Mouse (Mus musculus): Measurements from ENCODE around the gene Dtd1.

The Dtd1 gene

GRCm38 (mm10) chr2:144640101-144640500, 40.4 kb downstream of the Dtd1 start:
- no peak for DNase-seq (ENCODE audit: low read depth, low spot score)

- no peak for DNase-seq (ENCODE audit: low read depth, low spot score)
Observed at GRCm38 (mm10) chr2:144641991-144642390, 42.3 kb downstream of the Dtd1 start.

- DNase-seq (ENCODE audit: low read depth, low spot score), result no peak
Observed at GRCm38 (mm10) chr2:144646360-144646759, 46.7 kb downstream of the Dtd1 start.

- no peak for DNase-seq (ENCODE audit: low read depth, low spot score)
Observed at GRCm38 (mm10) chr2:144647151-144647550, 47.5 kb downstream of the Dtd1 start.

DNA sequence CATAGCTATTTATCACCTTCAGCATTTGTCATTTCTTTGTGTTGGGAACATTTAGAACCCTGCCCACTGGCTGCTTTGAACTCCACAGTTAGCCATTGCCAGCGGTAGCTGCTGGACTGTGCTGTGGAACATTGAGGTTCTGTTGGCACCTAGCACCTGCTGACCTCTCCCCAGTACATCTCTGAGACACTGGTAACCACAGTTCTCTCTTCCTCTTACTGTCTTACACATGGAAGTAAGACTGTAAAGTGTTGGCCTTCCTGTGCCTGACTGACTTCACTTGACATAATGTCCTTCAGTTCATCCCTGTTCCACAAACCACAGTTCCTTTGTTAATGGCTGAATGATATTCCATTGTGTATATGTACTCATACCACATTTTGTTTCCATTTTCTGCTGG, 50.3 kb downstream of the Dtd1 start:
- no peak for DNase-seq (ENCODE audit: low read depth, low spot score)

DNA sequence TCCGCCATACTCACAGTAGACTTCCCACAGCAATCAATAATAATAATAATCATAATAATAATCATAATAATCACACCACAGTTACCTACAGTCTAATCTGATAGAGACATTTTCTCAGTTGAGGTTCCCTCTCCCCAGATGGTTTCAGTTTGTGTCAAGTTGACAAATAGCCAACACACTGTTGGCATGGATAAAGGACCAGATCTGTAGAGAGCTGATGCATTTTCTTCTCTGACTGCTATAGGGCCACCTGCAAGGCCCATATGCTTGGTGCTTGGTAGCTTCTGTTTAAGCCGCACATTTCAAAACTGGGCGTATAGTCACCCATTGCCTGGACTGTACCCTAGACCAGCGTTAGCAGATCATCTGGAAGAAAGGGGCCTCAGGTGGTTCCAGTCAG, 53.1 kb downstream of the Dtd1 start:
- DNase-seq (ENCODE audit: low read depth, low spot score), result no peak

GRCm38 (mm10) chr2:144655307-144655706, 55.6 kb downstream of the Dtd1 start:
- peak; percentile 70 for DNase-seq (ENCODE audit: low read depth, low spot score)

- no peak for DNase-seq (ENCODE audit: low read depth, low spot score)
Observed at GRCm38 (mm10) chr2:144668507-144668906, 68.8 kb downstream of the Dtd1 start.

GRCm38 (mm10) chr2:144670289-144670930, 70.7 kb downstream of the Dtd1 start:
- DNase-seq (ENCODE audit: low read depth, low spot score), result no peak

DNA sequence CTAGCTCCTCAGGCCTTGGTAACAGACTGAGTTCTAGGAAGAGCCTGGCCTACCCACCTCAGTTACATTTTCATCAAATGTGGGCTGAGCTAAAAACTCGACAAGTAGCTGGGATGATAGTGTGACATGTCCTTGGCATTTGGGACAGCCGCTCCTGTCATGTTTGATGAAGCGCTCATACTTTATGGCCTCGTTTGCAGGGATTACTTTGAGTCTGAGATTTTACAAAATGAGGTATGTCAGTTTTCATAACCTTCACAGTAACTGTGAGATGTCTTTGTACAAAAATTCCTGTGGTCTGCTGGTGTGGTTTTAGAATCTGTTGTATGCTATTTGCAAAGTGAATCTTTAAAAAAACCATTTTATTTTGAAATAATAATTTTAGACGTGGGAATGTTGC, 72.7 kb downstream of the Dtd1 start:
- no peak for DNase-seq (ENCODE audit: low read depth, low spot score)

DNA sequence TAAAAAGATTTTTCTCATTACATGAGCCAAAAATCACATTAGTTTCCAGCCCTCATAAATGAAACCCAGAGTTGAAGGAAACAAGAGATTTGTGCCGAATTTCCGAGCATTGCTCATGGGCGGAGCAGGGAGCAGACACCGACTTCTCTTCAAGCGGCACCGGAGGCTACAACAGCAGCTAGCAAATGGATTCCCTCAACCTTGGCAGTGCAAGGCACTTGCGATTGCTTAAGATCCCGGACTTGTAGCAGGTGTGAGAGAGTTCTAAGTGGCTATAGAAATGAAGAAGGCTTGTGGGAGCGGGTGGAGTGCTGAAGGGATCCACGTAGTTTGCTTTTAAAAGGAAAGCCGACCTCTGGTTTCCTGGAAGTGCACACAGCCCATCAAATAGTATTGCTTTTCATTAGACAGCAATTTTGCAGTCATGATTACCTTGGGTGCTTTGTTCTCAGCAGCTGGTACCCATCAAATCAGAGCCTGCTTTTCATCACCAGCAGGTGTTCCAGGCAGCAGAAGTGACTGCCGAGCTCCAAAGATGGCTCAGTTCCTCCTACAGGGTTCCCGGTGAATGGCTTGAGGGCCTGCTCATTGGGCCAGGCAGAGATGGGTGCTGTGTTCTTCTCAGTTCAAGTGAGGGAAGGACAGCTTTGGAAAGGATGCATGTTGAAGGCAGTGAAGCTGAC, 77.0 kb downstream of the Dtd1 start:
- DNase-seq (ENCODE audit: low read depth, low spot score), result no peak

DNA sequence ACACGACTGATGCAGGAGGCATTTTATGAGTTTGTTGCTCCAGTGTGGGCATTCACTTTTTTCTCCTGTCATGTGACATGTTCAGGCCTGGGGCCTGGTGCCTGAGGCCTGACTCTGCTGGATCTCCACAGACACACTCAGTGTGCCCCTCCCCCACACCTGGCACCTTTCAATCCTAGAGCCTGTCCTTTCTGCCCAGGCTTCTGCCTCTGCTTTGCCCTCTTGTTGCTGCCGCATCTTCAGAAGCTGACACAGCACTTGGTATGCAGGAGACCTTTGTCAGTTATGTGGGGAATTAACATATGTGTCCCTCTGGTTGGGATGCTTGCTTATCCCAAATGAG, 77.5 kb downstream of the Dtd1 start:
- DNase-seq (ENCODE audit: low read depth, low spot score), result no peak

GRCm38 (mm10) chr2:144678779-144679178, 79.1 kb downstream of the Dtd1 start:
- no peak for DNase-seq (ENCODE audit: low read depth, low spot score)

GRCm38 (mm10) chr2:144679394-144679793, 79.7 kb downstream of the Dtd1 start:
- DNase-seq (ENCODE audit: low read depth, low spot score), result no peak

DNA sequence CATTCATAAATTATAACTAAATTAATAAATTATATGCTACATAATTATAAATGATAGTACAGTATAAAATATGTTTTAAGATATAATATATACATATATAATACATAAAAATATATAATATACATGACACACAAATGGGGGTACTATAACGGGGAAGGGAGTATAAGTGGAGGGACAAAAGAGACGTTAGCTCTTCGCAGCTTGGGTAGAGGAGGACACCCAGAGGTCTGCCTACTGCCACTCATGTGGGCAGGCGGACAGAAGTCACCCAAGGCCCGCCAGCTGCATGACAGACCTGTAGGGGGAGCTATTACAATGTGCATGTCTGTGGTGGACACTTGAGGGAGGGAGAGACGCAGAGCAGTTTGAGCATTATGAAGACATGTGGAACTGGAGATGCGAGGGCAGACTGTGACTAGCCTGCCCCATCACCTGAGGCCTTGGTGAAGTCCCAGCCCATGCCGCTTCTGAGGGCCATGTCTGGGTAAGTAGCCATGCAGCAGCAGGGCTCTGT, 92.6 kb downstream of the Dtd1 start:
- no peak for DNase-seq (ENCODE audit: low read depth, low spot score)

DNA sequence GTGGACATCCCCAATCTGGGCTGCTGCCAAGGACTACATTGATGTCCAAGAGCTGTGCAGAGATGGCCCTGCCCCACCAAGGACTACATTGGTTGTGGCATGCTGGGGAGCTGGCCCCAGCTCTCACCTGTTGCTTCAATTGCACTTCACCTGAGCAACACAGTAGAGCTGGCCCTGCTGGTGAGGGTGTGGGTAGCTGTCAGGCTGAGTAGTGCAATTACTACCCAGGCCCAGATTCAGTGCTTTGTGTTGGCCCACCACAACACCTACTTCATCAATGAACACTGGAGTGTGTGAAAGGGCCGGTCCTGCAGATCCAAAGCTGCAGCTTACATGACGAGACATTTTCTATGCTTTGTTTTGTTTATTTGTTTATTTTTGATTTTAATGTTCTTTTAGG, 93.1 kb downstream of the Dtd1 start:
- DNase-seq (ENCODE audit: low read depth, low spot score), result no peak

DNA sequence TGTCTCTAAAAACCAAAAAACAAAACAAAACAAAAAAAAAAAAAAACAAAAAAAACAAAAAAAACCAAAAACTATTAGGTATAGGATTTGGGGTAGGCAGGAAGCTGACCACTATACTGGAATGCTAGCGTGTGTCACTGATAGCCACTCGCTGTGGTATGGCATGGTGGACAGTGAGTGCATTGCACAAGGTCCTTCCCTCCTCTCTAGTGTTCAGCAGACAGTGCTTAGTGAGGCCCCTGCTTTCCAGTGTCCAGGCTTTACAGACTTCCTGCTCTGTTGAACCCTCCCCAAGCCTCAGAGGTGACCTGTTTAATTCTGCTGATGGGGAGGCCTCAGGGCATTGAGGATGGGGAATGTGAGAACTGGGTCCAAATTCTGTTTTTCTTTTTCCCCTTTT, 95.2 kb downstream of the Dtd1 start:
- DNase-seq (ENCODE audit: low read depth, low spot score), result no peak

DNA sequence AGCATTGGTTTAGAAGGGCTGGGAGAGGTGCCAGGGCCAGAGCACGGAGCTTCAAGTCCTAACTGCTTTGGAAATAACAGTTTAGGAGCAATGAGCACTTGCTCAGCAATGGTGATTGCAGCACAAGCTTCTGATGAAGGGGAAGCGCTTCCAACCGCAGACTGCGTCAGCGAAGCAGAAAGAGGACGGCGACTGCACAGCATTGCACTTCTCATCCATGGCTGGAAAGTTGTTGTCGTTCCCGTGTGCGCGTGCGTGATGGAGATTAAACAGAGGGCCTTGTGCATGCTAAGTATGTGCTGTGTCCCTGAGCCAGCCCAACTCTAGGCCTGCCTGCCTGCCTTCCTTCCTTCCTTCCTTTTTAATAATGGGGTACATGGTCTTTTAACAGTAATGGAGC, 98.3 kb downstream of the Dtd1 start:
- DNase-seq (ENCODE audit: low read depth, low spot score), result no peak

- no peak for DNase-seq (ENCODE audit: low read depth, low spot score)
Observed at GRCm38 (mm10) chr2:144700608-144701007, 100.9 kb downstream of the Dtd1 start.

GRCm38 (mm10) chr2:144701415-144702149, 101.9 kb downstream of the Dtd1 start:
- DNase-seq (ENCODE audit: low read depth, low spot score), result no peak

DNA sequence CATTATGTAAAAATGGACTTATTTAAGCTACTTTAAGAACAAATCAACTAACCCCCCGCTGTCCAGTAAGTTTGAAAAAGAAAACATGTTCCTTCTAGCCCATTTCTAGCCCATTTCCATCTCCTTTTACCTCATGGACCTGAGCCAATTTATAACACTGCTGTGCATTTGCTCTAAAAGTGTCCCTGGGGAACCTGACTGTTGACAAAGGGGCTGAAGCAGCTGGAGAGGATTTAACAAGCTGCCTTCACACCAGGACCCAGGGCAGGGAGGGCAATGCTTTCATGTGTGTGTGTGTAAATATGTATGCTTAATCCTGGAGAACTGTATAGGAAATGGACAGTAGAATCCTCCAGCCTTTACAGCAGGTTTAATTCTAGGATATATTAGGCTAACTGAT, 109.6 kb downstream of the Dtd1 start:
- DNase-seq (ENCODE audit: low read depth, low spot score), result no peak

- DNase-seq (ENCODE audit: low read depth, low spot score), result no peak
Observed at GRCm38 (mm10) chr2:144709704-144710103, 110.0 kb downstream of the Dtd1 start.

GRCm38 (mm10) chr2:144714596-144714995, 114.9 kb downstream of the Dtd1 start:
- DNase-seq (ENCODE audit: low read depth, low spot score), result no peak

Data from telencephalon, adult 2 months (tissue).